Mouse (Mus musculus) T-helper 2 cell (primary cell): Measurements from ENCODE around the gene Gda.

ENCODE experiments used
- in situ Hi-C: fragments of 300-600 bp; cut with MboI, MseI; formaldehyde crosslinking; loops from one replicate; pipeline ENCODE4 v1.15.1; 2025; ENCODE audit warnings: high pct_unique_total_duplicates

Gene Gda

GRCm38 (mm10) chr19:21457461-21457860, 15.8 kb downstream of the Gda start:
- in situ Hi-C loops: no loop called here

DNA sequence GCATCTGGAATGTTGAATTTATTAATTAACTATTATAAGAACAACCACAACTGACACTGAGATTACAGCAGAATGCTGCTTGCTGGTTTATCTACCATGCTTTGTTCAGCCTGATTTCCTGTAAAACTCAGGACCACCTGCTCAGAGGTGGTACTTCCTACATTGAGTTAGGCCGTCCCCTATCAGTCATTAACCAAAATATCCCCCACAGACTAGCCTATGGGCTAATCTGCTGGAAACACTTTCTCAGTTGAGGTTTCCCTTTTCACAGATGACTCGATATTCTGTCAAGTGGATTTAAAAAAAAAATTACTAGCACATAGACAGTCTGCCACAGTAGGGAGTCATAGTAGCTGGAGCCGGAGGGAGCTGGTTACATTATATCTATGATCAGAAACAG, 31.5 kb downstream of the Gda start:
- in situ Hi-C loops: no loop called here

- in situ Hi-C loops: no loop called here
These were observed 32.4 kb downstream of the Gda start for GRCm38 (mm10) chr19:21440841-21441240.

DNA sequence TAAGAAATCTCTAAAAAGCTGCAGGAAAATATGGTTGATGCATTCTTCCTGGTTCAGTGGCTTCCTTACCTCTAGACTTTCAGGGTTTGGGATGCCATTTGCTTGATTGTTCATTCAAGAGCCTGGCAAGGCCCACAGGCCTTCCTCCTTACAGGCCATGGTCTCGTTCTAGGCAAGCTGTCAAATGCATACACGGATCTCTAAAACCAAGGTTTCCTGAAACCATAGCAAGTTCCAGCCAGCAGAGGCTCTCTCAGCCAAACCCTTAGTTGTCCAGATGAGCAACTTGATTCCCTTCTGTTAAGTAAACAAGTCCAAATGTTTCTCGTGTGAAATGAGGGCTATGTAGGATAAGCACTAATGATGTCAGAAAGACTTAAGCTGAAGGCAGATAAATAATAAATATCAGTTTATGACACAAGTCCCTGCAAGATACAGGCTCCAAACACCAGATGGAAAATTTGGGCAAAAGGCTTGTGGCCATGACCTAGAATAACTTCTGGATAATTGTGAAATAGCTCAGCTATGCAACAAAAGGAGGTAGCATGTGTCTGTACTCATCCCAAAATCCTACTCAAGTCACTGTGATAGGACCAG, 34.0 kb downstream of the Gda start:
- in situ Hi-C loops: no loop called here

DNA sequence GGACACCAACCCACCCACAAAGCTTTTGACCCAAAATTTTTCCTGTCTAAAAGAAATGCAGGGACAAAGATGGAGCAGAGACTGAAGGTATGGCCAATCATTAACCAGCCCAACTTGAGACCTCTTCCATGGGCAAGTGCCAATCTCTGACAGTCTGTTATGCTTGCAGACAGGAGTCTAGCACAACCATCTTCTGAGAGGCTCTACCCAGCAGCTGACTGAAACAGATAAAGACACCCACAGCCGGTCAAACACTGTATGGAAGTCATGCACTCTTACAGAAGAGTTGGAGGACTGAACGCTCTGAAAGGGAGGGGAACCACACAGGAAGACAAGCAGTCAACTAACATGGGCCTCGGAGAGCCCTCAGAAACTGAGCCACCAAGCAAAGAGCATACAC, 36.7 kb downstream of the Gda start:
- in situ Hi-C loops: no loop called here

GRCm38 (mm10) chr19:21433348-21433747, 39.9 kb downstream of the Gda start:
- in situ Hi-C loops: no loop called here

DNA sequence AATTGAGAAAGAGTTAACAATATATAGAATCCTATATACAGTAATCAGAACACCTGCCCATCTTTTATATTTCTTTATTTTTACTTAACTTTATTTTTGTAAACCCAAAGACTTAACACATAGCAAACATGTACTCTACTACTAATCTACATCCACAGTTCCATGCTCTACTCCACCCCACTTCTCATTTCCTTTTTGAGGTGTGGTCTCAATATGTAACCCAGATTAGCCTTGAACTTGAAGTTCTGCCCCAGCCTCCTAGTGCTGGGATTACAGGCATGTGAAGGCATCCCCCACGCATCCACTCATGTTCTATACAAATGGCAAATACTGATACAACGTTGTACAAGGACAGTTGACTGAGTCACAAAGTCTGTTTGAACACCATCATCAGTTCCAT, 40.4 kb downstream of the Gda start:
- in situ Hi-C loops: no loop called here

DNA sequence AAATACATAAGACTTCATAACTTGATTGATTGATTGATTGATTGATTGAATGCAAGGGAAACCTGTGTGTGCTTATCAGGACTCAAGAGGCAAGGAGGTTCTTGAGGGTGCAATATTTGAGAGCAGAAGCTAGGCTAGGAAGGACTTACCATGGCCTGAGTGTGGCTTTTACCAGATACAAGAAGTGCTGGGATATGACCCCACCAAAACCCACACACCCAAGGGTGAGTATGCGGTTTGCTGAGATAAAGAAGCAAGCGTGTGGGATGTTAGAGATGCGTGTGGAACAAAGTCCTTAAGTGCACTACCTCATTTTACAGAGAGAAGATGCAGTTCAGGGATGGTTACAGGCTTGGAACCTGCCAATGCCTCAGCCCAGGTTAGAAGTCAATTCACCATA, 41.0 kb downstream of the Gda start:
- in situ Hi-C loops: no loop called here

GRCm38 (mm10) chr19:21425391-21425790, 47.9 kb downstream of the Gda start:
- in situ Hi-C loops: no loop called here

GRCm38 (mm10) chr19:21423731-21424130, 49.5 kb downstream of the Gda start:
- in situ Hi-C loops: no loop called here

GRCm38 (mm10) chr19:21418418-21418817, 54.8 kb downstream of the Gda start:
- in situ Hi-C loops: no loop called here

GRCm38 (mm10) chr19:21415377-21415776, 57.9 kb downstream of the Gda start:
- in situ Hi-C loops: no loop called here

DNA sequence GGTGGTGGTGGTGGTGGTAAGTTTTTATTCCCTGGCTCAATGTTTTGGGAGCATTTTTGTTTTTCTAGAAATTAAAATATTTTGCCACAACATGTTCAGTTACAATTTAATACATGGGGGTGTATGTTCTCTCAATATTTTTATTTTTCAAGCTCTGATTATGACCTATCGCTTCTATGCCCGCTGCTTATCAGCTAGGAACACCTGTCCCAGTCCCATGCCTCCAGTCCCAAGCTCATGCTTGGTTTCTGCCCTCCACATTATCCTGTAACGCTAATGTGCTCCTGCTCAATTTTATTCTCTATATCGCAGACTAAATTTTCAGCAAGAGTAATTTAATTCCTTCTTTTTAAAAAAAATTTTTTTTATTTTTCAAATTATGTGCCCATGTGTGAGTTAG, 64.1 kb downstream of the Gda start:
- in situ Hi-C loops: loop anchor here (10.0 kb wide), 1 partner anchor 1646 kb away; no protein-coding TSS in a partner anchor

DNA sequence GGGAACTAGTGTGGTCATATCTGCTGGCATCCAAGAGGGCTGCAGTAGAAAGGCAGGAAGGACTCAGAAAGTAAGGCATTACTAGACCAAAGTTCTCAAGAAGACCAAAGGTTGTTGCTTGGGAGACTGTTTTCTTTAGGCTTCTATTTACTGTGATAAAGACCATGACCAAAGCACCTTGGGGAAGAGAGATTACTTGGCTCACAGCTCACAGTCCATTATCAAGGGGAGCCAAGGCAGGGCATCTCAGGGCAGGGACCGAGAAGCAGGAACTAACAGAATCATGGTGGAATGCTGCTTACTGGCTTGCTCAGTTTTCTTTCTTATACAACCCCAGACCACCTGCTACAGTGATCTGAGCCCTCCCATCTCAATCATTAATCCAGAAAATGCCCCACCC, 65.9 kb downstream of the Gda start:
- in situ Hi-C loops: loop anchor here (10.0 kb wide), 1 partner anchor 1647 kb away; no protein-coding TSS in a partner anchor

- in situ Hi-C loops: loop anchor here (25.0 kb wide), 2 partner anchors 164 to 889 kb away; no protein-coding TSS in a partner anchor
These were observed 75.3 kb downstream of the Gda start for GRCm38 (mm10) chr19:21397994-21398393.

DNA sequence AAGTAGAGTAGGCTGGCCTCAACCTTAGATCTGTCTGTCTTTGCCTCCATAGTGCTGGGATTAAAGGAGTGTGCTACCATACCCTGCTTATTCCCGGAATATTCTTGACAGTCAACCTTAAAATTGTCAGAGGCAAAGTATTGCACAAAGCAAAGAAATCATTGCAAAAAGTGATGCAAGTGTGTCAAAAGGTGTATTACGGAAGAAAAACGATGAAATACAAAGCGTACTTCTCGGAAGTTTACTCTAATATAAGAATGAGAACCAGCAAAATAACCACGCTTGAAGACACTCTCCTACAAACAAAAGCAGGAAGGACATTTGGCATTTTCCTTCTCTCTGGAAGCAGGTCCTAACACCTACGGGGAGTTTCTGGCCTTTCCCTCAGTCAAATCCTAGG, 76.9 kb downstream of the Gda start:
- in situ Hi-C loops: loop anchor here (25.0 kb wide), 2 partner anchors 166 to 891 kb away; no protein-coding TSS in a partner anchor

GRCm38 (mm10) chr19:21390904-21391303, 82.3 kb downstream of the Gda start:
- in situ Hi-C loops: loop anchor here (25.0 kb wide), 2 partner anchors 171 to 896 kb away; no protein-coding TSS in a partner anchor

DNA sequence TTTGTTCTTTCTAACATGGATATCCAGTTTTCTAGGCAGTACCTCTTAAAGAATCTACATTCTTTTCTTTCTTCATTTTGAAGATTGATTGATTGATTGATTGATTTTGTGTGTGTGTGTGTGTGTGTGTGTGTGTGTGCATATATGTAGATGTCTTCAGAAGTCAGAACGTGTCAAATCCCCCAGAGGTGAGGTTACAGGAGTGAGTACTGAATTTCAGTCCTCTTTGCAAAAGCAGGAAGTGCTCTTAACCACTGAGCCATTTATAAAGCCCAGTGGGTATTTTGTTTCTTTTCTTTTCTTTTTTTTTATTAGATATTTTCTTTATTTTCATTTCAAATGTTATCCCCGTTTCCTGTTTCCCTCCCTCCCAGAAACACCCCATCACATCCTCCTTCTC, 86.4 kb downstream of the Gda start:
- in situ Hi-C loops: loop anchor here (25.0 kb wide), 2 partner anchors 175 to 900 kb away; no protein-coding TSS in a partner anchor

DNA sequence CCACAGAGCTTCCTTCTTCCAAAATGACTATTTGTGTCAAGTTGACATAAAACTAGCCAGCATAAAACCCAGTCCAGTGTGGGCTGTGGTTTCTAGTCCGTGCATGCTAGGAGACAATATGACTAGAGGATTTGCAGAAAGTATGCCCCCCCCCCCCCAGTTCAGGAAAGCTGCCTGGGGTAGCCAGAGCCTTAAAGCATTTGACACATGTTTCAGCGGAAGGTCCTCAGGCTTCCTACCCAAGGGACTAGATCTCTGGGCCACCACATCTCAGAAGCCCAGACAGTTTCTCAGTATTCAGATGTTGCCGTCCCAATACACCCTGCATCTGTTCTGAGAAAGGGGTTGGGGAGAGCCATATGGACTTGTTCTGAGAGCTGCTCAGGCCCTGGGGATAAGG, 89.0 kb downstream of the Gda start:
- in situ Hi-C loops: loop anchor here (25.0 kb wide), 2 partner anchors 178 to 903 kb away; no protein-coding TSS in a partner anchor

- in situ Hi-C loops: loop anchor here (25.0 kb wide), 2 partner anchors 179 to 904 kb away; no protein-coding TSS in a partner anchor
These were observed 89.6 kb downstream of the Gda start for GRCm38 (mm10) chr19:21383491-21384226.

DNA sequence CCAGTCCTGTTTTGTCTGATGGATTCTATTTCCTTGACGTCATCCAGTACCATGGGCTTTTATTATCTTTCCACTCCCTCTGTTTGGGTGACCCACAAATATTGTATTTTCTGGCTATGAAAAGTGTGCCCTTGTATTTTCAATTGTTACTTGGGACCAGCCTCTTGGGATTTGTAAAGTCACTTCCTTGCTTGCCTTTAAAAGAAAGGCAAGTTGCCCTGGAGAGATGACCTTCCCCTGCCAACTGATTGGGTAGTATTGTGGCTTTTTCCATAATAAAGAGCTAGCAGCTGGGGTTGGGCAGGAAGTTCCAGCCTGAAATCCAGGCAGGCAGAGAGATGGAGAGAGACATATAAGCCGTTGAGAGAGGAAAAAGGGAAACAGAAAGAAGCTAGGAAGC, 91.5 kb downstream of the Gda start:
- in situ Hi-C loops: loop anchor here (25.0 kb wide), 2 partner anchors 181 to 906 kb away; no protein-coding TSS in a partner anchor

DNA sequence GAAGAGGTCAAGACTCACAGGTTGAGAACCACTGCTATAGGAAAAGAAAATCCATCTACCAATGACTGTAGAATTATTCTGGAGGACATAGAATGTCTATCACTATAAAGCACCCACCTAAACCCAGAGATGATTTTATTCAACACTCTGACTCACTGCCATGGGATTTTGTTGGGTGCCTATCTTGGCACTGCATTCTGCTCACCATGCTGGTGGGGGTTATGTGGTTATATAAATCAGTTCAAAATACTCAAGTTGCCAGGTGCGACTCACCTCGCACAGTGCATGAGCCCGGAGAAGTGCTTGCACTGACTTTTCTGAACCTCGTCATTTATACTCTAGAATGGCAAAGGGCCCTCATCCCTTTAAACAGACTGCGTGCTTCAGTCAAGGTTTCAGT, 94.0 kb downstream of the Gda start:
- in situ Hi-C loops: loop anchor here (10.0 to 25.0 kb wide), 3 partner anchors 183 to 908 kb away; no protein-coding TSS in a partner anchor
